In genomic region chr16:97738030-97738429, GRCm38 (mm10) we compare ENCODE assay signal across 30 mouse cellular contexts. TPM values are rescaled to one million over a fixed set of nuclear protein-coding genes. Genes with fewer than 3 reads are reported as not detected.
DNase-seq lines count a peak whose midpoint lies in the region; ATAC-seq and TF ChIP-seq lines count a peak whose summit lies in the region.
"Had no signal": no experiment of that assay in that cellular context is flagged by ENCODE, and none has a peak within 500 bp of the region (broad histone marks: within the 10 kb centered on the region; RNA-seq: fewer than 3 reads in every experiment).

No protein-coding gene starts in this region.

- no peak for TF ChIP-seq CTCF in heart, adult 2 months (IDR thresholded peaks at IDR 0.05)

- no peaks in the 10 kb centered on the region for H3K9me3 ChIP-seq in heart, embryonic 12.5 days (replicated peaks)
- no peaks in the 10 kb centered on the region for H3K9me3 ChIP-seq in stomach, embryonic 16.5 days (replicated peaks; ENCODE audit: control insufficient read depth, low read length)
- no peaks in the 10 kb centered on the region for H3K9me3 ChIP-seq in midbrain, embryonic 14.5 days (ENCODE audit: control insufficient read depth, low read length)
- H3K9me3 ChIP-seq: embryonic facial prominence, embryonic 13.5 days; heart, embryonic 13.5 days; intestine, embryonic 15.5 days; midbrain, embryonic 15.5 days; neural tube, embryonic 13.5 days had no signal

- ATAC-seq in heart, embryonic 12.5 days (ENCODE audit: insufficient number of reproducible peaks, low FRiP score), result no peak
- no peak for ATAC-seq in stomach, embryonic 16.5 days (ENCODE audit: insufficient read depth, low FRiP score)
- no peak for ATAC-seq in midbrain, embryonic 14.5 days (ENCODE audit: low FRiP score, low TSS enrichment)
- ATAC-seq: forebrain, embryonic 14.5 days; hindbrain, embryonic 16.5 days; intestine, embryonic 15.5 days; midbrain, embryonic 15.5 days had no signal

- no peak for TF ChIP-seq EP300 in heart, adult 2 months (IDR thresholded peaks at IDR 0.05; ENCODE audit: insufficient read depth, low read depth, low read length)

- DNase-seq in heart, adult 2 months, result peak; percentile 38 to 52
- DNase-seq in gastrocnemius, postnatal 14 days, result peak; percentile 21
- DNase-seq in heart, postnatal 25 days (ENCODE audit: low spot score), result peak; percentile 13
- DNase-seq in midbrain, embryonic 14.5 days, result no peak
- no peak for DNase-seq in layer of hippocampus, postnatal 25 days (ENCODE audit: extremely low spot score in 1 of 2, low spot score in 1 of 2)
- DNase-seq: adrenal gland, adult 8-10 months; B cell, adult 2 months; cerebellum, adult 18-20 months; cerebellum, postnatal 36 days; embryo, embryonic 11 days; kidney, adult 9 months; kidney, postnatal 14 days; layer of hippocampus, postnatal 36 days; lung, embryonic 14.5 days; thymus, adult 18-20 months; thymus, postnatal 4 days had no signal

- no peak overlapping the region for H3K4me2 ChIP-seq in heart, embryonic 12.5 days
- H3K4me2 ChIP-seq in stomach, embryonic 16.5 days (ENCODE audit: low read depth, low read length), result no peak overlapping the region
- no peak overlapping the region for H3K4me2 ChIP-seq in midbrain, embryonic 14.5 days (ENCODE audit: low read length)
- H3K4me2 ChIP-seq: embryonic facial prominence, embryonic 13.5 days; heart, embryonic 13.5 days; intestine, embryonic 15.5 days; lung, embryonic 14.5 days; midbrain, embryonic 15.5 days; neural tube, embryonic 13.5 days had no signal

- H3K9ac ChIP-seq in heart, adult 2 months (ENCODE audit: low read depth, low read length), result no peak overlapping the region
- H3K9ac ChIP-seq in heart, embryonic 12.5 days, result no peak overlapping the region
- H3K9ac ChIP-seq in stomach, embryonic 16.5 days (ENCODE audit: low read length), result no peak overlapping the region
- H3K9ac ChIP-seq in midbrain, embryonic 14.5 days (replicated peaks; ENCODE audit: low read length), result no peak overlapping the region
- H3K9ac ChIP-seq: embryonic facial prominence, embryonic 13.5 days; heart, embryonic 13.5 days; intestine, embryonic 15.5 days; liver, embryonic 14.5 days; lung, embryonic 14.5 days; midbrain, embryonic 15.5 days; neural tube, embryonic 13.5 days had no signal

- intact Hi-C loops in heart, adult 2 months (cut with DNase I), result no loop called here
- intact Hi-C loops in gastrocnemius, postnatal 14 days (cut with DNase I; ENCODE audit: low total_unique reads), result no loop called here
- intact Hi-C loops in heart, postnatal 25 days (cut with DNase I), result no loop called here

- no peak for TF ChIP-seq POLR2A in heart, adult 2 months (IDR thresholded peaks at IDR 0.05; ENCODE audit: insufficient read depth, low read depth, low read length)

- no peak overlapping the region for H3K4me3 ChIP-seq in heart, adult 2 months
- H3K4me3 ChIP-seq in heart, embryonic 12.5 days, result no peak overlapping the region
- H3K4me3 ChIP-seq in stomach, embryonic 16.5 days (replicated peaks; ENCODE audit: low read length), result no peak overlapping the region
- H3K4me3 ChIP-seq in midbrain, embryonic 14.5 days (replicated peaks; ENCODE audit: low read depth, low read length), result no peak overlapping the region
- H3K4me3 ChIP-seq: embryonic facial prominence, embryonic 13.5 days; erythroblast, embryonic 14.5 days; heart, embryonic 13.5 days; intestine, embryonic 15.5 days; midbrain, embryonic 15.5 days; neural tube, embryonic 13.5 days had no signal

- no peak overlapping the region for H3K27ac ChIP-seq in heart, adult 2 months
- no peak overlapping the region for H3K27ac ChIP-seq in heart, embryonic 12.5 days (ENCODE audit: poor library complexity, severe bottlenecking)
- peak overlapping the region; percentile 31; the same call in 1 of the 2 replicates for H3K27ac ChIP-seq in stomach, embryonic 16.5 days (ENCODE audit: low read length)
- H3K27ac ChIP-seq in midbrain, embryonic 14.5 days (replicated peaks; ENCODE audit: low read depth, low read length), result no peak overlapping the region
- H3K27ac ChIP-seq: embryonic facial prominence, embryonic 13.5 days; heart, embryonic 13.5 days; intestine, embryonic 15.5 days; liver, embryonic 14.5 days; midbrain, embryonic 15.5 days; neural tube, embryonic 13.5 days had no signal

- H3K36me3 ChIP-seq in heart, adult 2 months (ENCODE audit: control insufficient read depth, insufficient read depth, low read length), result no peaks in the 10 kb centered on the region
- H3K36me3 ChIP-seq in heart, embryonic 12.5 days, result no peaks in the 10 kb centered on the region
- no peaks in the 10 kb centered on the region for H3K36me3 ChIP-seq in stomach, embryonic 16.5 days (ENCODE audit: control insufficient read depth, insufficient read depth, low read length)
- no peaks in the 10 kb centered on the region for H3K36me3 ChIP-seq in midbrain, embryonic 14.5 days (ENCODE audit: control insufficient read depth, insufficient read depth, low read length)
- H3K36me3 ChIP-seq: embryonic facial prominence, embryonic 13.5 days; intestine, embryonic 15.5 days; midbrain, embryonic 15.5 days; neural tube, embryonic 13.5 days had no signal

- no peaks in the 10 kb centered on the region for H3K27me3 ChIP-seq in heart, adult 2 months (ENCODE audit: control insufficient read depth, insufficient read depth, low read length)
- no peaks in the 10 kb centered on the region for H3K27me3 ChIP-seq in heart, embryonic 12.5 days (replicated peaks)
- H3K27me3 ChIP-seq in stomach, embryonic 16.5 days (ENCODE audit: control insufficient read depth, insufficient read depth, low read length), result no peaks in the 10 kb centered on the region
- no peaks in the 10 kb centered on the region for H3K27me3 ChIP-seq in midbrain, embryonic 14.5 days (ENCODE audit: control insufficient read depth, insufficient read depth, low read length)
- H3K27me3 ChIP-seq: embryonic facial prominence, embryonic 13.5 days; heart, embryonic 13.5 days; intestine, embryonic 15.5 days; midbrain, embryonic 15.5 days; neural tube, embryonic 13.5 days had no signal

- no peaks in the 10 kb centered on the region for H3K79me2 ChIP-seq in heart, adult 2 months (replicated peaks; ENCODE audit: control insufficient read depth, insufficient read depth, low read length)

- H3K4me1 ChIP-seq in heart, adult 2 months (ENCODE audit: control insufficient read depth, insufficient read depth, low read length), result no peaks in the 10 kb centered on the region
- H3K4me1 ChIP-seq in heart, embryonic 12.5 days (replicated peaks), result no peaks in the 10 kb centered on the region
- no peaks in the 10 kb centered on the region for H3K4me1 ChIP-seq in stomach, embryonic 16.5 days (ENCODE audit: control insufficient read depth, insufficient read depth, low read length)
- no peaks in the 10 kb centered on the region for H3K4me1 ChIP-seq in midbrain, embryonic 14.5 days (ENCODE audit: control insufficient read depth, insufficient read depth, low read length)
- H3K4me1 ChIP-seq: heart, embryonic 13.5 days; midbrain, embryonic 15.5 days; neural tube, embryonic 13.5 days had no signal

- 82% methylated on average over 6 of the region's 6 CpGs for WGBS in heart, adult 2 months
- whole genome bisulfite sequencing in heart, embryonic 12.5 days, result 77% methylated on average over 6 of the region's 6 CpGs
- 72% methylated on average over 6 of the region's 6 CpGs for WGBS in stomach, embryonic 16.5 days
- 81% methylated on average over 6 of the region's 6 CpGs for WGBS in midbrain, embryonic 14.5 days

RNA-seq across cellular contexts. Expression of gene Ripk4, which starts 25.6 kb away (rescaled TPM):
- total RNA-seq in heart, adult 2 months (2021), result under 1 TPM; 0.05 to 0.07 TPM
- polyA plus RNA-seq in heart, adult 2 months (2012; rRNA removed), result 0.29 and 0.70 TPM in 2 replicates
- polyA plus RNA-seq in heart, embryonic 12.5 days (2016; fragmentation: Nextera tagmentation; extraction: Ambion mirVana), result 2.3 and 2.7 TPM in 2 replicates
- not detected for total RNA-seq in gastrocnemius, postnatal 14 days (2021)
- total RNA-seq in heart, postnatal 25 days (2021), result under 1 TPM in 1 of 2 experiments, not detected in 1; 0.16 TPM
- polyA plus RNA-seq in stomach, embryonic 16.5 days (2015; fragmentation: Nextera tagmentation; extraction: Ambion mirVana), result 31.2 and 42.7 TPM in 2 replicates
- polyA plus RNA-seq in midbrain, embryonic 14.5 days (2014; fragmentation: Nextera tagmentation; extraction: Ambion mirVana), result 0.41 and 0.51 TPM in 2 replicates
- under 1 TPM; 0.19 to 0.49 TPM for total RNA-seq in layer of hippocampus, postnatal 25 days (2021)
- total RNA-seq: hematopoietic stem cell, adult 5-6 weeks; megakaryocyte-erythroid progenitor cell, adult 5-6 weeks; MEL had no signal
- polyA plus RNA-seq: erythroblast, embryonic 14.5 days had no signal

Comparison
In these comparisons a context has a peak if more than half of its experiments do, and no peak if none do; other contexts are left out.
1. DNase-seq: peak in heart, adult 2 months (2 of 2), gastrocnemius, postnatal 14 days (single experiment) and heart, postnatal 25 days (single experiment); none in midbrain, embryonic 14.5 days (single experiment) and layer of hippocampus, postnatal 25 days (0 of 2).